Mouse (Mus musculus) bone marrow, adult 2 months (tissue): ENCODE measurements around the gene Slc24a3.

Experiments
- CTCF ChIP-seq: fragments of 200-500 bp; IDR thresholded peaks from 2 replicates; pipeline ENCODE4 v1.5.1; 2011; ENCODE audit warnings: low read length, control low read depth; ENCODE audit not compliant: control insufficient read depth, insufficient read depth
- POLR2A ChIP-seq: fragments of 200-500 bp; IDR thresholded peaks from 2 replicates; pipeline ENCODE4 v1.6.1; 2011; ENCODE audit warnings: low read depth, mild to moderate bottlenecking, control low read depth, low read length, borderline replicate concordance; ENCODE audit not compliant: control insufficient read depth

DNA sequence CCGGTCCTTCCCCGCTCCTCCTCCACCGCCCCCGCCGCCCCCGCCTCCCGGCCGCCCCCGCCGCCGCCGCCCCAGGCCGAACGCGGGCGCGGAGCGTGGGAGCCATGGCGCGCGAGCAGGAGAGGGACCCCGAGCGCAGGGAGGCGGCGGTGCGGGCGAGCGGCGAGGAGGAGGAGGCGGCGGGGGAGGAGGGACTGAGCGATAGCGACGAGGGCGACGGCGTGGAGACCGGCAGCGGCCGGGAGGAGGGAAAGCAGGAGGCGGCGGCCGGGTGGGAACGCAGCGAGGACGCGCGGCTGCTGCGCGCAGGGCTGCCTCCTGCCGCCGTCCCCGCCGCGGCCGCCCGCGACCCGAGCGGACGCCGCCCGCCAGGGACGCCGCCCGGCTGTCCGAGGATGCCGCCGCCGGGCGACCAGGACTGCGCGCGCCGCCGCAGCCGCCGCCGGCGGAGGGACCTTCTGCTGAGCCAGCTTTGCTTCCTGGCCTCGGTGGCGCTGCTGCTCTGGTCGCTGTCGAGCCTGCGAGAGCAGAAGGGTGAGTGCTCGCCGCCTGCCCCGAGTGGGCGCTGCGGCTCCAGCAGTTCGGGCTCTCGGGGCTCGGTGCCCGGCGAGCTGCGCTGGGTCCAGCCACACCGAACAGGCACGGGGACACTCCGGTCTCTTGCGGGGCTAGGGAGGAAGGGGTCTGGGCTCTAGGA is at the start of gene Slc24a3:
- TF ChIP-seq CTCF (peak; percentile 60), POLR2A (peak; percentile 44; the same call in 1 of the 2 replicates)
